Mouse (Mus musculus) activated CD4-positive, CD25-positive, alpha-beta regulatory T cell, adult 4 months (primary cell): ENCODE measurements around the gene Alg14. TPM values are rescaled to one million over a fixed set of nuclear protein-coding genes. Genes with fewer than 3 reads are reported as not detected.

ENCODE experiments used
- ATAC-seq: one replicate; pipeline ENCODE4 v1.8.0; 2017
- polyA plus RNA-seq, 2 experiments: library from polyadenylated mRNA; unstranded; fragments of 100-300 nt; shearing (Covaris generic); gene quantifications; one replicate each; pipeline ENCODE4 v1.2.1; 2017

The Alg14 gene
- polyA plus RNA-seq, 2 experiments from 2014 or later = 13.7 to 21.5 TPM

GRCm38 (mm10) chr3:121279679-121280078, 11.9 kb upstream of the Alg14 start:
- ATAC-seq = no peak

- ATAC-seq = no peak
Observed at GRCm38 (mm10) chr3:121282998-121283397, 8.6 kb upstream of the Alg14 start, which contains the start of gene Tmem56. TSS of gene Tmem56 (minus strand) at chr3:121283098.

- ATAC-seq = no peak
Observed at GRCm38 (mm10) chr3:121285219-121285618, 6.4 kb upstream of the Alg14 start.

- ATAC-seq = no peak
Observed at GRCm38 (mm10) chr3:121287151-121287550, 4.4 kb upstream of the Alg14 start.

GRCm38 (mm10) chr3:121290681-121291080, 892 bp upstream of the Alg14 start:
- ATAC-seq = no peak

GRCm38 (mm10) chr3:121291225-121291559, 381 bp upstream of the Alg14 start:
- peak; percentile 0 for ATAC-seq

- ATAC-seq = no peak
Observed at GRCm38 (mm10) chr3:121294200-121294599, 2.6 kb downstream of the Alg14 start.

GRCm38 (mm10) chr3:121306641-121307040, 15.1 kb downstream of the Alg14 start:
- ATAC-seq = peak; percentile 66

- ATAC-seq = peak; percentile 83
Observed at GRCm38 (mm10) chr3:121307532-121308234, 16.1 kb downstream of the Alg14 start.

GRCm38 (mm10) chr3:121308935-121309334, 17.4 kb downstream of the Alg14 start:
- ATAC-seq = no peak

GRCm38 (mm10) chr3:121309429-121309828, 17.9 kb downstream of the Alg14 start:
- no peak for ATAC-seq

GRCm38 (mm10) chr3:121309896-121310714, 18.5 kb downstream of the Alg14 start:
- ATAC-seq = no peak

- ATAC-seq = no peak
Observed at GRCm38 (mm10) chr3:121312426-121312825, 20.9 kb downstream of the Alg14 start.

- ATAC-seq = no peak
Observed at GRCm38 (mm10) chr3:121312979-121313378, 21.4 kb downstream of the Alg14 start.

GRCm38 (mm10) chr3:121314149-121314548, 22.6 kb downstream of the Alg14 start:
- ATAC-seq = no peak

- ATAC-seq = no peak
Observed at GRCm38 (mm10) chr3:121315498-121315897, 23.9 kb downstream of the Alg14 start.

GRCm38 (mm10) chr3:121319906-121320305, 28.3 kb downstream of the Alg14 start:
- ATAC-seq = no peak

- ATAC-seq = no peak
Observed at GRCm38 (mm10) chr3:121320896-121321295, 29.3 kb downstream of the Alg14 start.

GRCm38 (mm10) chr3:121323371-121323770, 31.8 kb downstream of the Alg14 start:
- ATAC-seq = no peak

GRCm38 (mm10) chr3:121327406-121327805, 35.8 kb downstream of the Alg14 start:
- ATAC-seq = no peak

- peak; percentile 25 for ATAC-seq
Observed at GRCm38 (mm10) chr3:121329647-121330046, 38.1 kb downstream of the Alg14 start.

- peak; percentile 79 for ATAC-seq
Observed at GRCm38 (mm10) chr3:121330244-121330646, 38.7 kb downstream of the Alg14 start.

GRCm38 (mm10) chr3:121336234-121336890, 44.8 kb downstream of the Alg14 start:
- no peak for ATAC-seq
